Comparison of ENCODE assay signal across 29 mouse cellular contexts in the genomic region with DNA sequence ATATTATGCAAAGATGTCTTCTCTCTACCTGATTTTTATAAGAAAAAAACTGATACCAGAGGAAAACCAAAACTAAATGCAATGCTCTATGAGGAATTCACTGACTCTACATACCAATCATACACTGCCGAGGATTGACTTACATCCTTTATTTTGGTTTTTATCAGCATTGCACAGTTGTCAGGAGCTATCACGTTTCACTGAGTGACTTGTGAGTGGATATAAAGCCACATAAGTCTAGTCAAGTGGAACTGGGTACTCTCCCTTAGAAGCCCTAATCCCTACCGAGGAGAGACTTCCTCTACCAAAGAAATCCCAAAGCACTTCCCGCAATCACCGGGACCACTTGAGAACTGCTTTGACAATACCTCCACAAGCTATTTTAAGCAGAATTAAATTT.
"Had no signal": no experiment of that assay in that cellular context is flagged by ENCODE, and none has a peak within 500 bp of the region (broad histone marks: within the 10 kb centered on the region; RNA-seq: fewer than 3 reads in every experiment).

No protein-coding gene starts in this region.

- H3K9ac ChIP-seq: heart, embryonic 13.5 days; heart, embryonic 15.5 days; hindbrain, embryonic 13.5 days; hindbrain, embryonic 15.5 days; kidney, embryonic 15.5 days; limb, embryonic 12.5 days; liver, embryonic 13.5 days; liver, embryonic 15.5 days had no signal

- H3K27ac ChIP-seq: gastrocnemius, adult 2 months; heart, adult 2 months; heart, embryonic 13.5 days; heart, embryonic 15.5 days; hindbrain, embryonic 13.5 days; hindbrain, embryonic 15.5 days; hindbrain, postnatal 0 days; kidney, embryonic 15.5 days; kidney, postnatal 0 days; layer of hippocampus, adult 2 months; left cerebral cortex, adult 2 months; limb, embryonic 10.5 days; limb, embryonic 12.5 days; liver, embryonic 13.5 days; liver, embryonic 15.5 days had no signal

- H3K4me1 ChIP-seq: hindbrain, embryonic 13.5 days; hindbrain, embryonic 15.5 days; kidney, embryonic 15.5 days; limb, embryonic 10.5 days; limb, embryonic 12.5 days; liver, embryonic 15.5 days had no signal

- H3K4me3 ChIP-seq: gastrocnemius, adult 2 months; heart, adult 2 months; heart, embryonic 13.5 days; heart, embryonic 15.5 days; hindbrain, embryonic 13.5 days; hindbrain, embryonic 15.5 days; kidney, embryonic 15.5 days; layer of hippocampus, adult 2 months; left cerebral cortex, adult 2 months; limb, embryonic 10.5 days; limb, embryonic 12.5 days; liver, embryonic 13.5 days; liver, embryonic 15.5 days had no signal

- H3K27me3 ChIP-seq: heart, embryonic 13.5 days; heart, embryonic 15.5 days; hindbrain, embryonic 13.5 days; hindbrain, embryonic 15.5 days; kidney, embryonic 15.5 days; limb, embryonic 12.5 days; liver, embryonic 13.5 days; liver, embryonic 15.5 days had no signal

- ATAC-seq: hindbrain, postnatal 0 days; intestine, embryonic 16.5 days had no signal

- H3K9me3 ChIP-seq: heart, embryonic 13.5 days; heart, embryonic 15.5 days; hindbrain, embryonic 13.5 days; hindbrain, embryonic 15.5 days; kidney, embryonic 15.5 days; limb, embryonic 10.5 days; limb, embryonic 12.5 days; liver, embryonic 13.5 days; liver, embryonic 15.5 days had no signal

- H3K36me3 ChIP-seq: liver, embryonic 13.5 days; liver, embryonic 15.5 days had no signal

- DNase-seq: gastrocnemius, adult 2 months; gastrocnemius, postnatal 14 days; gastrocnemius, postnatal 36 days; heart, adult 11 months; heart, adult 2 months; heart, postnatal 14 days; heart, postnatal 36 days; kidney, adult 11 months; kidney, adult 2 months; kidney, adult 9 months; kidney, postnatal 14 days; kidney, postnatal 4 days; liver; liver, embryonic 13.5 days had no signal

- H3K4me2 ChIP-seq: heart, embryonic 11.5 days; heart, embryonic 13.5 days; heart, embryonic 15.5 days; hindbrain, embryonic 13.5 days; hindbrain, embryonic 15.5 days; kidney, embryonic 15.5 days; limb, embryonic 12.5 days; liver, embryonic 11.5 days; liver, embryonic 13.5 days; liver, embryonic 15.5 days had no signal
